Mouse (Mus musculus) Patski (cell line): ENCODE data around the gene Hist1h4h. TPM values are rescaled to one million over a fixed set of nuclear protein-coding genes. Genes with fewer than 3 reads are reported as not detected.
"Not testable (repeated sequence)": the region's sequence is repeated elsewhere in the genome, so short reads cannot be mapped to it uniquely, and the experiment has no call there.

ENCODE experiments used
- ATAC-seq: fragments of 100-300 bp; one replicate; pipeline ENCODE4 v1.8.0; 2021
- CTCF ChIA-PET: fragments of 350-600 bp; sonication (Branson Sonifier 250); formaldehyde crosslinking; loops from one replicate; lab custom pipeline; 2022; ENCODE audit warnings: inconsistent platforms; lab: Charles Lee
- POLR2A ChIA-PET: fragments of 350-600 bp; sonication (Branson Sonifier 250); formaldehyde crosslinking; loops from one replicate; lab custom pipeline; 2022; ENCODE audit warnings: antibody characterized with exemption, inconsistent platforms; lab: Charles Lee
- DNase-seq: peaks from one replicate; pipeline ENCODE4 v3.0.0-alpha.2; 2011; ENCODE audit warnings: low read depth, low spot score
- H3K27me3 ChIP-seq: fragments of 371-371 bp; one replicate; pipeline ENCODE4 v1.5.1; 2021
- CTCF ChIP-seq: fragments of 100-300 bp; IDR thresholded peaks from one replicate; pipeline ENCODE4 v1.5.1; 2021
- in situ Hi-C: fragments of 300-500 bp; cut with MboI; formaldehyde crosslinking; loops from 3 replicates; pipeline ENCODE4 v1.11.1; 2018; ENCODE audit warnings: low pct_unique_long_range_greater_than_20kb, mixed read lengths
- polyA plus RNA-seq: library from polyadenylated mRNA; unstranded; gene quantifications from one replicate; pipeline ENCODE4 v1.2.3, GENCODE M21; 2021

Gene Hist1h4h
- polyA plus RNA-seq, 1 experiment from 2014 or later: 7.0 TPM

- CTCF ChIA-PET: interaction anchor here (1.3 kb wide), 1 partner anchor 10 kb away, joined by 4 read pairs; the partner anchor contains the start of gene Hist1h2af
- ATAC-seq (peak; percentile 68), DNase-seq (peak; percentile 89)
- H3K27me3 ChIP-seq: no peaks in the 10 kb centered on the region
- POLR2A ChIA-PET: no interaction called here
- in situ Hi-C loops: no loop called here
- TF ChIP-seq CTCF: no peak
Observed at GRCm38 (mm10) chr13:23543965-23544786, 13.3 kb downstream of the Hist1h4h start, which contains the start of gene Hist1h3f. Gene Hist1h3f (plus strand): TSS chr13:23544052.

GRCm38 (mm10) chr13:23544787-23545120 is 13.9 kb downstream of the Hist1h4h start:
- H3K27me3 ChIP-seq, in situ Hi-C loops, CTCF ChIA-PET, POLR2A ChIA-PET, DNase-seq: not testable (repeated sequence)
- ATAC-seq: peak; percentile 3

GRCm38 (mm10) chr13:23546694-23547093 is 15.8 kb downstream of the Hist1h4h start:
- ChIA-PET CTCF (no interaction called here), POLR2A (no interaction called here)
- no peak for TF ChIP-seq CTCF
- ATAC-seq (no peak), DNase-seq (no peak)
- H3K27me3 ChIP-seq: no peaks in the 10 kb centered on the region
- in situ Hi-C loops: no loop called here

- no peak for DNase-seq
- no peak for TF ChIP-seq CTCF
- POLR2A ChIA-PET: interaction anchor here (1.0 to 1.2 kb wide), 2 partner anchors 9 to 12 kb away, joined by 3 to 5 read pairs; no protein-coding TSS in a partner anchor
- CTCF ChIA-PET: no interaction called here
- no peak for ATAC-seq
- no peaks in the 10 kb centered on the region for H3K27me3 ChIP-seq
- in situ Hi-C loops: no loop called here
Observed at GRCm38 (mm10) chr13:23550761-23551145, 19.9 kb downstream of the Hist1h4h start.

DNA sequence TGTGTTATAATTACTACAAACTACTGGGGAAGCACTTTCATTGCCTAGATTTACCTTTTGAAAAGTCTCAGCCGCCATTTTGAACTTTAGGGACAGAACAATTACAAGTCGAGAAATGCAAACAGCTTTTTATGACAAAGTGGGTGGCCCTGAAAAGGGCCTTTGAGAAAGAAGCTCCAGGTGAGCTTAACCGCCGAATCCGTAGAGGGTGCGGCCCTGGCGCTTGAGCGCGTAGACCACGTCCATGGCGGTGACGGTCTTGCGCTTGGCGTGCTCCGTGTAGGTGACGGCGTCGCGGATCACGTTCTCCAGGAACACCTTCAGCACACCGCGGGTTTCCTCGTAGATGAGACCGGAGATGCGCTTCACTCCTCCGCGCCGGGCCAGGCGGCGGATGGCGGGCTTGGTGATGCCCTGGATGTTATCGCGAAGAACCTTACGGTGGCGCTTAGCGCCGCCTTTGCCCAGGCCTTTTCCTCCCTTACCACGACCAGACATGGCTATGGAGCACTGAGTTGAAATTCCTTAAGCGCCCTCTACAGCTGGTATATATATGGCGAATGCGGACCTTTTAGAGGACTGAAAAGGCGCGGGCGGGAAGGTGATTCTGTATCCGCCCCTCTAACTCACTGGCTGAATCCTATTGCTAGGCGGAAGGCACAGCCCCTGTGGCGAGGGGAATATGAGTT is 20.4 kb downstream of the Hist1h4h start, which contains the start of gene Hist1h4f:
Gene Hist1h4f (minus strand): TSS at position 503 of the 689 bp plus-strand sequence.
- CTCF ChIA-PET: not testable (repeated sequence)
- peak; percentile 56 for ATAC-seq
- POLR2A ChIA-PET: interaction anchor here (1.0 to 1.2 kb wide), 2 partner anchors 9 to 12 kb away, joined by 3 to 5 read pairs; no protein-coding TSS in a partner anchor

DNA sequence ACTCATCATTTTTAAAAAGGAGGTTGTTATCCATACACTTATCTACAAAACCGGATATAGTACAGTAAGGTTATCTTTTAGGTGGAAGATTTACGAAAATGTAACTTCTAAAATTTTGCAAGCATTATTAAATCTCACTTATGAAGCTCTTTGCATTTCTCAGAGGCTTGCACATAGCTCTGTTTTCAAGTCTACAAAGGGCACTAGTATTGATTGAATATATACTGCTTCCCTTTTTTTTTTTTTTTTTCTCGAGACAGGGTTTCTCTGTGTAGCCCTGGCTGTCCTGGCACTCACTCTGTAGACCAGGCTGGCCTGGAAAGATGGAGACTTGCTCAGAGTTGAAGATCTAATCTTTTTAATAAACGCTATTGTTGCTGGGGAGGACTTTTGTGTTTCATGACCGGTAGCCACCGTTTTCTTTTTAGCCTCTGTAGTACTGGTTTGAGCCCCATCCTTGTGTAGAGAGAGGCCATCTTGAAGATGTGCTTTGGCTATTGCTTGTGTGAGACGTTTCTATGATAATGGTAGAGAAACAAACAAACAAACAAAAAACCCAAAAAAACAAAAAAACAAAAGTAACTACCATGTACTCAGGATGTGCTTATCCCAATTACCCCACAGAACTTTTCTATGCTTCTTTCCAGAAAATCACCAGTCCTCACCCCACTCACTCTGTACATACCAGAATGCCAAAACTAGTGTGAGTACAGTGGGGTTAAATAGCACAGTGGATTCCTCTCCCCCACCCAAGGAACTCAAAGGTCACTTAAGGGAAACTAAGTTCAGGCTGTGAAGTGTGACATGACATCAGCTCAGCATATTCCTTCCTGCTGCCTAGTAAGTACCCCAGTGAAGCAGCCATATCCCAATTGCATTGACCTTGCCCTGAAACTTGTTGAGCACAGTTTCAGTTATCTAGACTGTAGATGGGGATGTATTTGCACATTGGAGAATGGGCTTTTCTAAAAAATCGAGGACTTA is 21.4 kb downstream of the Hist1h4h start:
- no peak for ATAC-seq
- DNase-seq: no peak
- in situ Hi-C loops: no loop called here
- ChIA-PET CTCF (interaction anchor here (1.5 kb wide), 1 partner anchor 10 kb away, joined by 3 read pairs; the partner anchor contains the start of gene Hist1h2bh), POLR2A (no interaction called here)
- H3K27me3 ChIP-seq: no peaks in the 10 kb centered on the region
- no peak for TF ChIP-seq CTCF

More for the DNA sequence above, 20.4 kb downstream of the Hist1h4h start, which contains the start of gene Hist1h4f:
- peak; percentile 53 for TF ChIP-seq CTCF
- in situ Hi-C loops, H3K27me3 ChIP-seq: not testable (repeated sequence)
- peak; percentile 76 for DNase-seq

GRCm38 (mm10) chr13:23552962-23553361 is 22.1 kb downstream of the Hist1h4h start, which contains the start of gene Hist1h1d:
Gene Hist1h1d (plus strand): TSS chr13:23553262.
- in situ Hi-C loops: no loop called here
- POLR2A ChIA-PET: no interaction called here
- no peak for ATAC-seq
- TF ChIP-seq CTCF: no peak
- DNase-seq: no peak
- CTCF ChIA-PET: interaction anchor here (0.7 to 1.5 kb wide), 3 partner anchors 10 to 1589 kb away, joined by 3 read pairs; partner anchors contain the start of gene Hist1h2bh
- no peaks in the 10 kb centered on the region for H3K27me3 ChIP-seq

DNA sequence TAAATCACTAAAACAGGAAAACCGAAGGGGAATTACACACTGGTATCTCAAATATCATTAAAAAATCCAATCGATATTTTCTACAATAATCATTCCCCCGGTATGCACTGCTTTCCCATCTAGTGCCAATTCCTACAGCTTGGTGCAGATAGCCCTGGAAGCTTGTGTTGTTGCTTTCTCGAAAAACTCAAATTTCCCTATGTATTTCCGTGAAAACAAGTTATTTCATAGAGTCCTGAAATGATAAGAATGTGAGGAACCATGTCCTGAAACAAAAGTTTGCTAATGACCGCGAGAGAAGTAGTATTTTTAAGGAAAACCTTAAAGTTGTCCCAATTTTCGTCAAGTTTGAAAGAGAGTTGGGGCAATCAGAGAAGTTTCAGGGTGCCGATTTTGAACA is 23.5 kb downstream of the Hist1h4h start:
- in situ Hi-C loops: no loop called here
- no peaks in the 10 kb centered on the region for H3K27me3 ChIP-seq
- CTCF ChIA-PET: interaction anchor here (0.7 to 1.8 kb wide), 4 partner anchors 9 to 196 kb away, joined by 3 to 6 read pairs (median 4); partner anchors contain the start of genes Hist1h2ab and Hist1h2af
- DNase-seq (no peak), ATAC-seq (no peak)
- no peak for TF ChIP-seq CTCF
- POLR2A ChIA-PET: interaction anchor here (0.7 to 1.6 kb wide), 4 partner anchors 16 to 31 kb away, joined by 3 to 6 read pairs (median 3); partner anchors contain the start of genes Hist1h2ae and Hist1h4d
